Mouse (Mus musculus) bone marrow macrophage, adult 2 months (primary cell): ENCODE results near the gene Zswim7. TPM values are rescaled to one million over a fixed set of nuclear protein-coding genes. Genes with fewer than 3 reads are reported as not detected.
"Not testable (repeated sequence)": the region's sequence is repeated elsewhere in the genome, so short reads cannot be mapped to it uniquely, and the experiment has no call there.

Experiments used
- H3K27ac ChIP-seq: 2 replicates; pipeline ENCODE4 v1.5.1; 2012; ENCODE audit warnings: low read depth, low read length; ENCODE audit not compliant: insufficient read depth
- H3K4me1 ChIP-seq: 2 replicates; pipeline ENCODE4 v1.6.1; 2012; ENCODE audit warnings: low read length; ENCODE audit not compliant: control insufficient read depth, insufficient read depth
- H3K4me3 ChIP-seq: 2 replicates; pipeline ENCODE4 v1.5.1; 2012; ENCODE audit warnings: mild to moderate bottlenecking, low read length, moderate library complexity; ENCODE audit not compliant: insufficient read depth
- CTCF ChIP-seq: IDR thresholded peaks from 2 replicates; pipeline ENCODE4 v1.5.1; 2012; ENCODE audit warnings: low read depth, mild to moderate bottlenecking, low read length, moderate library complexity
- POLR2A ChIP-seq: IDR thresholded peaks from 2 replicates; pipeline ENCODE4 v1.6.1; 2012; ENCODE audit warnings: mild to moderate bottlenecking, low read depth, low read length, borderline replicate concordance
- polyA plus RNA-seq: library from polyadenylated mRNA; stranded (reverse); fragments of >200 nt; gene quantifications from 2 replicates; pipeline ENCODE4 v1.2.4, GENCODE M21; 2012; ENCODE audit not compliant: missing spikeins, insufficient read depth, insufficient read length

Zswim7 gene
- polyA plus RNA-seq, 1 experiment: 6.9 TPM

DNA sequence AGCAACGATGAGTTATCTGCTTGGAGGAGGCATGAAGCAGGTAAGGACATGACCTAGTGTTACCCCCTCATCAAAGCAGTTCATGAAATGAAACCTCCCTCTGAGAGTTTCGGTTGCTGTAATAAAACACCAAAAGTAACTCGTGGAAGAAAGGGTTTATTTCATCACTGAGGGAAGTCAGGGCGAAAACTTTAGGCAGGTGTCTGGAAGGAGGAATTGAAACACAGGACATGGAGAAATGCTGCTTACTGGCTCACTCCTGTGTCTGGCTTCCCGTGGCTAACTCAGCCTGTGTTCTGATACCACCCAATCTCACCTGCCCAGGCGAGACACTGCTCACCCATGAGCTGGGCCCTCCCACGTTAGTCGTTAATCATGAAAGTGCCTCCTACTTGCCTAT lies 3.8 kb upstream of the Zswim7 start:
- Histone ChIP-seq H3K27ac (no peak overlapping the region), H3K4me3 (no peak overlapping the region), H3K4me1 (peaks cover 3% of the 10 kb centered on the region)
- TF ChIP-seq CTCF: no peak
- TF ChIP-seq POLR2A: no peak

DNA sequence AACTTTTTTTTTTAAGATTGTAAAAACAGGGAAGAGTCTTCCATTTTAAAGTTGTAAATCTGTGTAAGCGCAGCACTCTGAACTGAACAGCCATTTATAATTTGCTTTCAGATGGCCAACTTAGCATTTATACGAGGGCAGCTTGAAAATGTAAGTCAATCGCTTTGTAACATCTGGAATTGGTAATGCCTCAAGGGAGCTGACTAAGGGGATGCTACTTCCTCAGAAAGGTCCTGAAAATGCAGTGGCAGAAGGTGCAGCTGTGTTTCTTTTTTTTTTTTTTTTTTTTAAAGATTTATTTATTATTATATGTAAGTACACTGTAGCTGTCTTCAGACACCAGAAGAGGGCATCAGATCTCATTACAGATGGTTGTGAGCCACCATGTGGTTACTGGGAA lies 2.8 kb upstream of the Zswim7 start:
- H3K4me1 ChIP-seq, H3K27ac ChIP-seq, H3K4me3 ChIP-seq: not testable (repeated sequence)

DNA sequence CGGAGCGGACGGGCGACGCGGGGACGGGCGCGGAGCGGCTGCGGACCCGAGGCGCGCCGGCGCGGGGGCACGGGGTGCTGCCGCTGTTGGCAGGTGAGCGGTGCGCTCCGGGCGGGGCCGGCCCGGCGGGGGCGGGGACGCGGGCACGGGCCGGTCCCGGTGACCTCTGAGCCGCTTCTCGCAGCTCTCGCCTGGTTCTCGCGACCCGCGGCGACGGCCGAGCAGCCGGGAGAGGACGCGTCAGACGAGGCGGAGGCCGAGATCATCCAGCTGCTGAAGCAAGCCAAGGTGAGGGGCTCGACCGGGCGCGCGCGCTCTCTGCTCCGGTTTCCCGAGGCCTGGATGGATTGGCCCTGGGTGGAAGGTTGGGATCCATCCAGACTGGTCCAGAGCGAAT lies 424 bp upstream of the Zswim7 start:
- Histone ChIP-seq H3K4me3 (peak overlapping the region; percentile 91), H3K4me1 (peaks cover 3% of the 10 kb centered on the region), H3K27ac (peak overlapping the region; percentile 27; the same call in 1 of the 2 replicates)
- TF ChIP-seq POLR2A (no peak), CTCF (no peak)

DNA sequence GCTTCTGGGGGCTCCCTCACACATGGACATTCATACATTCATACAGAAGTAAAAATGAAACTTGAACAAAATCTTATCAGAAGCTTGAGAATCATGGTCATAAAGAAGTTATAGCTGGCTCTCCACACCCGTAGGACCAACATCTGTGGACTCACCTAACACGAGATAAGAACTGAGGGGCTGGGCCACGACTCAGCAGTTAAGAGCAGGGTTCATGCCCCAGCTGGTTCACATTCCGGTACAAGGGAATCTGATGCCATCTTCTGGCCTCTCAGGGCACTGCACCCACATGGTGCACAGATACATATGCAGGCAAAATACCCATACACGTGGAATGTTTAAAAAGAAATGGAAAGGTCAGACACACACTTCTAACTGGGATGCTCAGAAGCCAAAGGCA lies 3.1 kb downstream of the Zswim7 start:
- no peak for TF ChIP-seq POLR2A
- peak; percentile 76 for TF ChIP-seq CTCF
- H3K4me3 ChIP-seq: no peak overlapping the region

DNA sequence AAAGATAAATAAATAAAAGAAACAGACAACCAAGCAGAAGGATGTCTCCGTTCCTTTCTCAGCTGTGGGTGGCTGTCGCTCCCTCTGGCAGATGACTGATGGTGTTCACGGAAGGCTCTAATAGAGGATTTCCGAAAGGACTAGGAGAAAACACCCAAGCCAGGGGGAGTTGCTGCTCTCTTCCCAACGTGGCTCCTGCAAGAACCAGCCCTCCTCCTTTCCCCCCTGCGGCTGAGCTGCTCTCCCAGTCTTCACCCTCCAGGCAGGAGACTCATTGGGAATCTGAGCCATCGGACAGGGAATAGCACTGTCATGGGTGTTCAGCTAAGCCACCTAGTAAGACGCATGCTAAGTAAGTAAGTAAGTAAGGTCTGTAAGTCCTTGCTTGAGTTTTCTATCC lies 4.1 kb downstream of the Zswim7 start:
- Histone ChIP-seq H3K4me3 (no peak overlapping the region), H3K4me1 (peaks cover 2% of the 10 kb centered on the region), H3K27ac (no peak overlapping the region)
- TF ChIP-seq CTCF: no peak

More for the DNA sequence above, 3.1 kb downstream of the Zswim7 start:
- Histone ChIP-seq H3K27ac (no peak overlapping the region), H3K4me1 (peaks cover 3% of the 10 kb centered on the region)

DNA sequence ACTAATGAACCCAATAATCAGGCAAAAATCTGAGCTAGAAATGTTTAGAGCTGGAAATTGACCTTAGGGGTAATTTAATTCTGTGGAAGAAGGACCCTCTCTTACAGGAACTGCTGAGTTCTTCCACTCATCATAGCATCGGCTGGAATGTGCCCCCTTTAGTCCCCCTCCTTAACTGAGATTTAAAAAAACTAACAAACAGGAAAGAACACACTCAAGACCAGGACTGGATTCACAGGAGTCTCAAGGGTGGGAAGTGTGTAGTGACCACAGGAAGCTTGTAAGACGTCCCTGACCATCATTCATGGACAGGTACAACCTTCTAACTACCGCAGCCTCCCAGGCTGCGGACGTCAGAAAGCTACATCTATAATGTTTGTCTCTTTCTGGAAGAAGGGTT lies 10.3 kb downstream of the Zswim7 start:
- Histone ChIP-seq H3K4me3 (no peak overlapping the region), H3K4me1 (no peaks in the 10 kb centered on the region), H3K27ac (no peak overlapping the region)
- TF ChIP-seq CTCF (no peak), POLR2A (no peak)

DNA sequence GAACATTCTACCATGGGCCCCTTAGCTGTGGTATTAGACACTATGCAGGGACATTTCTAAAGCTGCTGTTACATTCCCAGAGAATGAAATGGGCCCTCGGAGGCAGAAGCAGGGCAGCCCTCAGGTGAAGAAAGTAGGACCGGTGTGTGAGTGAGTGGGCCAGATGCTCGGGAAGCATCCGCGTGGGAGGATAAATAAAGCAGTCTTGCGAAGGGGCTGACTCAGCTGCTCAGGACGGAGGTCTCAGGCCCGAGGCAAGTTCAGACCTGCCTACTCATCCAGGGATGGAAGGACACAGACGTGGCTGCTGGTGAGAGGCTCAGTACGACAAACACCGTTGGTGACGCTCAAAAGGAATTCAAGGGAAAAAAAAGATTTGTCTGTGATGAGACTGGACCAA lies 12.1 kb downstream of the Zswim7 start:
- Histone ChIP-seq H3K4me3 (no peak overlapping the region), H3K4me1 (no peaks in the 10 kb centered on the region), H3K27ac (no peak overlapping the region)
- TF ChIP-seq POLR2A (no peak), CTCF (no peak)

DNA sequence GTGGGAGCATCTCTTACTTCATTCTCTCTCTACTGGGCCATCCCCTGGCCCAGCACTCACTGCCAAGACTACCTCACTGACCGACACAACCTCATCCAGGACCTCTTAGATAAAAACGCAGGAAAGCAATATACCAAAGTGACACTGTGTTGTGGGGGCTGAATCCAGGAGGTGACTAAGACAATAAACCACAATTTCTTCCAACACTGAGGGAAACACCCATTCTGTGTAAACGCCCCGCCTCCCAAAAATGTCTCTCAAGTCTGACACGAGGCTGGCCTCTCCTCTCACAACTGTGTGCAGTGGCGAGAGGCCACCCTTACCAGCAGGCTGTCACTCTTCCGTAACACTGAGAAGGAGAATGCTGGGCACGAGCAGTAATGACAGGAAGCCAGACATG lies 12.8 kb downstream of the Zswim7 start:
- Histone ChIP-seq H3K4me3 (no peak overlapping the region), H3K4me1 (no peaks in the 10 kb centered on the region), H3K27ac (no peak overlapping the region)
- no peak for TF ChIP-seq POLR2A
- no peak for TF ChIP-seq CTCF

DNA sequence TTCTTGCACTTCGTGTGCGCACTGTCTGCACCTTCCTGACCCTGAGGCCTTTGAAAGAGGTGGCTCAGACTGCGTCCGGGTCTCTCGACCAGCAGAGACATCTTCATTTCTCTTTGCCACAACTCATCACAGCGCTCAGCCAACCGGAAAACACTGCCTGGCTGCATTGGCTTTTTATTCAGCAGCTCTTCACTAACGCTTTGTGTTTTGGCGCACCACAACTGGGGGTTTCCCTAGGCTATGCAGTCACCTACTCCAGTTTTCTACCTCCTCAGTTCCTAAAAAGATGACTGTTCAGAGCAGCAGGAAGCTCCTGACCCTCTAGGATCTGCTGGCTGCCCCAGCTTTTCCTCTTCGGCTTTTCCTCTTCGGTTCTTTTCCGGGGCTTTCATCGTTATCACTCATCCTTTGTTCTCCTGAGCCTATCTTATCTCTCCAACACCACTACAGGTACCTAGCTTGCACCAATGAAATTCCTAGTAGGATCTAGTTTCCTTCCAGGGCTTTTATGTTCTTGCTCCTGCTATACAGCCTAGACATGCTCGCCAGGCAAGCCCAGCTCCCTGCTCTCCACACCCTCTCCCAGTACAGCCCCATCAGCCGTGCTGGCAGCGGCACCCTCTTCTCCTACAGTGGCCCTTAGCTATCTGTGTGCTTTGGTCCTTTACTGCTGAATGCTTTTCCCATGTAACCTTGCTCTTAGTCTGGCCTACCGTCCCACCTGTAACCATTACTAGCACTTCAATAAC lies 14.5 kb downstream of the Zswim7 start:
- no peak overlapping the region for H3K27ac ChIP-seq
- H3K4me3 ChIP-seq: no peak overlapping the region
- no peaks in the 10 kb centered on the region; the same call in 1 of the 2 replicates for H3K4me1 ChIP-seq
- TF ChIP-seq POLR2A (no peak), CTCF (no peak)

DNA sequence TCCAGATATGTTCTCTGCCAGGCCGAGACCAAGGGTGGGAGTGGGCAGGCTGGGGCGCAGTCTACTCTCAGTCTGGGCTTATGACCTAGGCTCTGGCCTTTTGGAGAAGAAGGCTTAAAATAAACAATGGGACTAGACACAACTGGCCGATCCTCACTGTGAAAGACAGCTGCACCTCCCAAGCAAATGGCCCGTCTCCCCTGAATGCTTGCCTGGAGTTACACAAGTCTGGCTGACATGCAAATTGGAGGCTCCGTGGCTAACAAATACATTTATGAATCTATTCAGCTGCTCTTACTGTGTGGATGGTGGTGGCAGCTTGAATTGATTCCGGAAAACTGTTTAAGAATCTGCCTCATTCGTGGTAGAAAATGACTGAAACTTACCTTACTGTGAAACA lies 15.5 kb downstream of the Zswim7 start:
- H3K4me1 ChIP-seq: no peaks in the 10 kb centered on the region; the same call in none of the 2 replicates
- TF ChIP-seq POLR2A (no peak), CTCF (no peak)
- H3K4me3 ChIP-seq: no peak overlapping the region
- H3K27ac ChIP-seq: no peak overlapping the region

DNA sequence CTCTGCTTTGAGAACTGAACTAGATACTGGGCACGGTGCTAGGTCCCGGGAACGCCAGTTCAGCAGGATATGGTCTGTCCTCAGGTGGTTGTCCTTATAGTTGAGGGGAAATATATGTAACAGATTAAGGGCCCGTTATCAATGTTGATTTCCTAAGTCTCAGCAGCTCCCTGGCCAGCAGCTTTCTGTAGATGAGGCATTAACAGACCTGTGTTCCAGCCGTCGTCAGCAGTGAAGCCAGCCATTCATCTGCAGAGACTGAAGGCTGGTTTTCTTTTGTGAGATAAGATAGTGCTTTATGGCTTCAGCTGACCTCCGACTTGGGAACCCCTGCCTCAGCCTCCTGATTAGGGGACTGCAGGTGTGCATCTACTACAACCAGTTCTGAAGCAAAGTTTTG lies 17.2 kb downstream of the Zswim7 start:
- Histone ChIP-seq H3K27ac (no peak overlapping the region), H3K4me3 (no peak overlapping the region), H3K4me1 (peaks cover 2% of the 10 kb centered on the region)
- TF ChIP-seq CTCF (no peak), POLR2A (no peak)
